Mouse (Mus musculus): ENCODE data around the gene Ppp2r5a. TPM values are rescaled to one million over a fixed set of nuclear protein-coding genes. Genes with fewer than 3 reads are reported as not detected.

The Ppp2r5a gene
- total RNA-seq, 2 experiments from 2014 or later, result 56.0 to 59.1 TPM

Other genes starting within 250 kb of the Ppp2r5a start
- not detected for gene Fam71a, start 238.5 kb downstream of the Ppp2r5a start, total RNA-seq (2021)
- gene Atf3, start 185.2 kb downstream of the Ppp2r5a start, total RNA-seq (2021), result under 1 TPM; 0.27 to 0.73 TPM
- 10 to 100 TPM; 74.6 to 89.2 TPM for gene Nenf, start 85.1 kb downstream of the Ppp2r5a start, total RNA-seq (2021)
- 10 to 100 TPM; 12.1 to 12.8 TPM for gene Tmem206, start 77.4 kb downstream of the Ppp2r5a start, total RNA-seq (2021)
- gene Dtl, start 172.3 kb upstream of the Ppp2r5a start, total RNA-seq (2021), result 1 to 10 TPM; 2.1 to 3.0 TPM
- gene Ints7, start 172.4 kb upstream of the Ppp2r5a start, total RNA-seq (2021), result 10 to 100 TPM; 27.6 to 28.9 TPM